Mouse (Mus musculus): Measurements from ENCODE around the gene Gstm7. TPM values are rescaled to one million over a fixed set of nuclear protein-coding genes. Genes with fewer than 3 reads are reported as not detected.
A peak's percentile ranks its signal among the peaks of the same experiment; 100 is the strongest.
"Not testable (repeated sequence)": the region's sequence is repeated elsewhere in the genome, so short reads cannot be mapped to it uniquely, and the experiment has no call there.

Gstm7 gene
- total RNA-seq (2021), result 10 to 100 TPM; 38.0 to 43.9 TPM
- long read RNA-seq, experiment 1, transcript Gstm7-201 (8 exons, 1,377 nt), result major isoform, 35 of 41 reads
- long read RNA-seq, experiment 1, partial matches to known transcripts, result 2 of 41 reads
- long read RNA-seq, experiment 1, other reads (novel, unspliced or antisense), result 1 of 41 reads
- long read RNA-seq, experiment 2, transcript Gstm7-202 (7 exons, 743 nt), result minor isoform, 5 of 33 reads
- long read RNA-seq, experiment 2, transcript Gstm7-201 (8 exons, 1,377 nt), result major isoform, 27 of 33 reads
- long read RNA-seq, experiment 2, partial matches to known transcripts, result 0 of 33 reads
- long read RNA-seq, experiment 2, other reads (novel, unspliced or antisense), result 1 of 33 reads

GRCm38 (mm10) chr3:107931670-107932069, at the start of gene Gstm7:
Gstm7 (minus strand) TSS chr3:107931817.
- intact Hi-C loops (cut with DNase I), result loop anchor here (2.0 kb wide), 1 partner anchor 87 kb away; no protein-coding TSS in a partner anchor
- peak; percentile 97 to 99 for DNase-seq

GRCm38 (mm10) chr3:107981261-107981660, 49.6 kb upstream of the Gstm7 start:
- intact Hi-C loops (cut with DNase I), result no loop called here
- DNase-seq, result no peak

GRCm38 (mm10) chr3:107977691-107978090, 46.1 kb upstream of the Gstm7 start:
- intact Hi-C loops (cut with DNase I), result no loop called here
- no peak for DNase-seq

GRCm38 (mm10) chr3:107974237-107974636, 42.6 kb upstream of the Gstm7 start:
- DNase-seq, result no peak
- intact Hi-C loops (cut with DNase I), result no loop called here

GRCm38 (mm10) chr3:107972070-107972469, 40.5 kb upstream of the Gstm7 start:
- intact Hi-C loops (cut with DNase I), result no loop called here
- no peak for DNase-seq

GRCm38 (mm10) chr3:107971101-107971500, 39.5 kb upstream of the Gstm7 start:
- DNase-seq; intact Hi-C loops (cut with DNase I): not testable (repeated sequence)

- intact Hi-C loops (cut with DNase I), result no loop called here
These were observed 37.2 kb upstream of the Gstm7 start, which contains the start of gene Gstm3 for GRCm38 (mm10) chr3:107968724-107969395. Gstm3 (minus strand) TSS chr3:107969283.

GRCm38 (mm10) chr3:107966631-107967030, 35.0 kb upstream of the Gstm7 start:
- no peak for DNase-seq
- intact Hi-C loops (cut with DNase I), result no loop called here

More at GRCm38 (mm10) chr3:107968724-107969395, 37.2 kb upstream of the Gstm7 start, which contains the start of gene Gstm3:
- DNase-seq, result no peak

- intact Hi-C loops (cut with DNase I), result no loop called here
- DNase-seq, result no peak
These were observed 34.0 kb upstream of the Gstm7 start for GRCm38 (mm10) chr3:107965592-107965991.

GRCm38 (mm10) chr3:107964656-107965308, 33.2 kb upstream of the Gstm7 start:
- intact Hi-C loops (cut with DNase I), result no loop called here
- DNase-seq, result no peak

GRCm38 (mm10) chr3:107964026-107964425, 32.4 kb upstream of the Gstm7 start:
- intact Hi-C loops (cut with DNase I), result no loop called here
- DNase-seq, result no peak

GRCm38 (mm10) chr3:107955260-107955659, 23.6 kb upstream of the Gstm7 start:
- intact Hi-C loops (cut with DNase I), result not testable (repeated sequence)

GRCm38 (mm10) chr3:107953906-107954305, 22.3 kb upstream of the Gstm7 start:
- intact Hi-C loops (cut with DNase I), result loop anchor here (2.0 to 5.0 kb wide), 3 partner anchors 63 to 193 kb away; partner anchors contain the start of genes Gnai3 and Gstm1
- DNase-seq, result no peak

More at GRCm38 (mm10) chr3:107955260-107955659, 23.6 kb upstream of the Gstm7 start:
- DNase-seq, result not testable (repeated sequence)

GRCm38 (mm10) chr3:107953328-107953755, 21.7 kb upstream of the Gstm7 start:
- intact Hi-C loops (cut with DNase I), result loop anchor here (2.0 to 5.0 kb wide), 3 partner anchors 64 to 194 kb away; partner anchors contain the start of genes Gnai3 and Gstm1

GRCm38 (mm10) chr3:107950531-107950930, 18.9 kb upstream of the Gstm7 start:
- intact Hi-C loops (cut with DNase I), result loop anchor here (5.0 kb wide), 2 partner anchors 67 to 197 kb away; partner anchors contain the start of genes Gnai3 and Gstm1
- DNase-seq, result no peak

More at GRCm38 (mm10) chr3:107953328-107953755, 21.7 kb upstream of the Gstm7 start:
- peak; percentile 80 to 85 for DNase-seq

- DNase-seq; intact Hi-C loops (cut with DNase I): not testable (repeated sequence)
These were observed 17.8 kb upstream of the Gstm7 start for GRCm38 (mm10) chr3:107949461-107949860.

GRCm38 (mm10) chr3:107945729-107946128, 14.1 kb upstream of the Gstm7 start:
- DNase-seq, result no peak
- intact Hi-C loops (cut with DNase I), result no loop called here

- peak in 1 of 2 experiments; percentile 34 for DNase-seq
- intact Hi-C loops (cut with DNase I), result no loop called here
These were observed 11.8 kb upstream of the Gstm7 start, which contains the start of gene Gstm6 for GRCm38 (mm10) chr3:107943239-107943990. Gstm6 (minus strand) TSS chr3:107943749.

GRCm38 (mm10) chr3:107941261-107941660, 9.6 kb upstream of the Gstm7 start:
- DNase-seq, result no peak
- intact Hi-C loops (cut with DNase I), result no loop called here

- no peak for DNase-seq
- intact Hi-C loops (cut with DNase I), result no loop called here
These were observed 8.9 kb upstream of the Gstm7 start for GRCm38 (mm10) chr3:107940524-107940923.

Measured in heart, postnatal 14 days (tissue).